Mouse (Mus musculus) hindbrain, embryonic 15.5 days (tissue): Measurements from ENCODE around the gene Pcca. TPM values are rescaled to one million over a fixed set of nuclear protein-coding genes. Genes with fewer than 3 reads are reported as not detected.

ENCODE experiments used
- ATAC-seq: fragments of 200-750 bp; cut with Nextera tagmentation; 2 replicates; pipeline ENCODE4 v1.8.0; 2017; ENCODE audit warnings: low read depth, moderate number of reproducible peaks, moderate TSS enrichment; ENCODE audit not compliant: low FRiP score
- H3K27ac ChIP-seq: fragments of 300-500 bp; sonication (generic); replicated peaks from 2 replicates; pipeline ENCODE4 v1.5.1; 2015; ENCODE audit warnings: mild to moderate bottlenecking, inconsistent platforms
- H3K27me3 ChIP-seq: fragments of 300-500 bp; sonication (generic); 2 replicates; pipeline ENCODE4 v1.6.1; 2015; ENCODE audit warnings: control low read depth, inconsistent platforms
- H3K36me3 ChIP-seq: fragments of 300-500 bp; sonication (generic); 2 replicates; pipeline ENCODE4 v1.6.1; 2015; ENCODE audit warnings: control low read depth, inconsistent platforms
- H3K4me1 ChIP-seq: fragments of 300-500 bp; sonication (generic); replicated peaks from 2 replicates; pipeline ENCODE4 v1.6.1; 2015; ENCODE audit warnings: control low read depth, inconsistent platforms
- H3K4me2 ChIP-seq: fragments of 300-500 bp; sonication (generic); 2 replicates; pipeline ENCODE4 v1.6.1; 2015; ENCODE audit warnings: moderate library complexity, mild to moderate bottlenecking, inconsistent platforms
- H3K4me3 ChIP-seq: fragments of 300-500 bp; sonication (generic); 2 replicates; pipeline ENCODE4 v1.5.1; 2015; ENCODE audit warnings: mild to moderate bottlenecking, inconsistent platforms
- H3K9ac ChIP-seq: fragments of 300-500 bp; sonication (generic); 2 replicates; pipeline ENCODE4 v1.6.1; 2015; ENCODE audit warnings: inconsistent platforms
- H3K9me3 ChIP-seq: fragments of 300-500 bp; sonication (generic); 2 replicates; pipeline ENCODE4 v1.6.1; 2016; ENCODE audit warnings: control low read depth, inconsistent platforms
- WGBS: fragments of 180-500 bp; shearing (Covaris S2); methylation state at CpG from one replicate; pipeline ENCODE4 v1.1.7; 2015; 5-methylcytosine and 5-hydroxymethylcytosine counted together
- polyA plus RNA-seq: library from polyadenylated mRNA; unstranded; fragments of >200 nt; fragmentation: Nextera tagmentation; extraction: Ambion mirVana; gene quantifications from 2 replicates; pipeline ENCODE4 v1.2.1, GENCODE M21; 2015

Pcca gene
- polyA plus RNA-seq, 1 experiment from 2014 or later, result 29.0 TPM

- no peak for ATAC-seq
- WGBS, result 73% methylated on average over 1 of the region's 1 CpGs
- Histone ChIP-seq H3K9ac (no peak overlapping the region), H3K27me3 (no peaks in the 10 kb centered on the region), H3K4me2 (no peak overlapping the region), H3K9me3 (no peaks in the 10 kb centered on the region), H3K36me3 (peaks cover 30% of the 10 kb centered on the region), H3K4me3 (no peak overlapping the region), H3K27ac (no peak overlapping the region), H3K4me1 (no peaks in the 10 kb centered on the region)
These were observed 402.3 kb downstream of the Pcca start for GRCm38 (mm10) chr14:122936460-122936859.

Other genes with a start within 250 kb of the Pcca start
- 2.4 and 2.7 TPM in 2 replicates for gene Gm5089, start 83.2 kb upstream of the Pcca start, polyA plus RNA-seq
- gene Zic5, start 68.6 kb upstream of the Pcca start, polyA plus RNA-seq, result 13.8 and 17.9 TPM in 2 replicates
- 11.6 and 12.9 TPM in 2 replicates for gene Zic2, start 58.9 kb upstream of the Pcca start, polyA plus RNA-seq
- 0.50 and 0.64 TPM in 2 replicates for gene Gm10837, start 43.7 kb upstream of the Pcca start, polyA plus RNA-seq